Mouse (Mus musculus) adrenal gland, postnatal 25 days (tissue): ENCODE results near the gene Pcyt1a. TPM values are rescaled to one million over a fixed set of nuclear protein-coding genes. Genes with fewer than 3 reads are reported as not detected.

Experiments
- DNase-seq: peaks from one replicate; pipeline ENCODE4 v3.0.0; 2021; ENCODE audit warnings: mixed read lengths
- total RNA-seq: library from RNA; stranded (reverse); gene quantifications from 2 replicates; pipeline ENCODE4 v1.2.3, GENCODE M21; 2021

The Pcyt1a gene
- total RNA-seq, 1 experiment from 2014 or later, result 100 TPM

GRCm38 (mm10) chr16:32510399-32511337, 79.9 kb downstream of the Pcyt1a start:
- no peak for DNase-seq

- no peak for DNase-seq
Observed at GRCm38 (mm10) chr16:32511338-32511734, 80.6 kb downstream of the Pcyt1a start.

- no peak for DNase-seq
Observed at GRCm38 (mm10) chr16:32511827-32512490, 81.2 kb downstream of the Pcyt1a start.

DNA sequence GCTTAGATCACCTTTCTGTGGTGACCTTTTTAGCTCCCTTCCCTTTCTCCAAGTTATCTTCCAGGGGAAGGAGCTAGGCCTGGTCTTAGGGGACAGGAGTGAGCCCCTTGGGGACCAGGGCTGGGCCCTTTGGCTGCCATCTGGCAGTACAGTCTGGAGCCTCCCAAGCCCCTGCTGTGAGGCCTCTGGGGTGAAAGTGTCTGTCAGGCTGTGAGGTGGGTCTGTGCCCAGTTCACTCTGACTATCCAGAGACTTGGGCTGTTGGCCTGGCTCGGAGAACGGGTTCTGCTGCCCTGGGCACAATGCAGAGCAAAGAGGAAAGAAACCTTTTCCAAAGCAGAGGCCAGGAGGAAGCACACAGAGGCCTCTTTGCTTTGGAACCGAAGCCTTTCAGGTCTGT, 82.2 kb downstream of the Pcyt1a start:
- peak; percentile 27 for DNase-seq

GRCm38 (mm10) chr16:32513401-32513800, 82.7 kb downstream of the Pcyt1a start:
- no peak for DNase-seq

GRCm38 (mm10) chr16:32513948-32514347, 83.2 kb downstream of the Pcyt1a start:
- no peak for DNase-seq

DNA sequence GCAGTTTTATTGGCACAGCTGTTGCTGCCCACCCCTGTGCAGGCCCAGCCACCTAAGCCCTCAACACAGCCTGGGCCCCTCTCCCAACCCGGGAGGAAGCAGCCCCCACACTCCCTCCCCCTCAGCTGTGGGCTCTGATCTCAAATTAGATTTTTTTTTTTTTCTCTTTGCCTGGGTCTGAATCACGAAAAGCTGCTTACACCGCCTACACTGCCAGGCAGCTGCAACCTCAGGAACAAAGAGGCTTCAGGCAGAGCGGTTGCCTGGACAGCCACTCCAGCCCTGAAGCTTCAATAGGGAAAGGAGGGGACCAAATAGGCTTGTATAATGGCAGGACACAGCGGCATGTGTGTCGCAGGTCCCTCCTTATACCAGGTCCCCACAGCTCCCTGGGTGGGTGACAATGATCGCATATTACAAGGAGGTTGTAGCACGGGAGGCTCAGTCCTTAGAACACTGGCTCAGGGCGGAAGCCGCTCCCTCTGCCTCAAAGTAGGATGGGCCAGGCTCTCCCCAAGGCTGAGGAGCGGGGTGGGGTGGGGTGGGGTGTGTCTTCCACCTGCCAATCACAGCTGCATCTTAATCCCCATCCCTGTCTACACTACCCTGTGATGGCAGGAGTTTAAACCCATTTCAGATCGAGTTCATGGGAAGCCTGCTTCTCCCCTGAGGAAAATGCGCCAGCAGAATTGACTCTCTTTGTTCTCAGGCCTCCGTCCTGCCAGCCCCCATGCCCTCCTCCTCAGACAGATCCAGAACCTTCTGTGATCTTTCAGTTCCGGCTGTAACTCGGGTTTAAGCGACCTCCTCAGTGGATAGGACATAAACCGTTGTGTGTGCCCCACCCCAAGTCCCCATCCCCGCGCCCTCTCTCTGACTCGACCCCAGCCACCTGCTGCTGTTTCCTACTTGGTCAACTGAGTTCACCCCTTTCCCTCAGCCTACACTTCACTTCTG, 85.6 kb downstream of the Pcyt1a start:
- no peak for DNase-seq

DNA sequence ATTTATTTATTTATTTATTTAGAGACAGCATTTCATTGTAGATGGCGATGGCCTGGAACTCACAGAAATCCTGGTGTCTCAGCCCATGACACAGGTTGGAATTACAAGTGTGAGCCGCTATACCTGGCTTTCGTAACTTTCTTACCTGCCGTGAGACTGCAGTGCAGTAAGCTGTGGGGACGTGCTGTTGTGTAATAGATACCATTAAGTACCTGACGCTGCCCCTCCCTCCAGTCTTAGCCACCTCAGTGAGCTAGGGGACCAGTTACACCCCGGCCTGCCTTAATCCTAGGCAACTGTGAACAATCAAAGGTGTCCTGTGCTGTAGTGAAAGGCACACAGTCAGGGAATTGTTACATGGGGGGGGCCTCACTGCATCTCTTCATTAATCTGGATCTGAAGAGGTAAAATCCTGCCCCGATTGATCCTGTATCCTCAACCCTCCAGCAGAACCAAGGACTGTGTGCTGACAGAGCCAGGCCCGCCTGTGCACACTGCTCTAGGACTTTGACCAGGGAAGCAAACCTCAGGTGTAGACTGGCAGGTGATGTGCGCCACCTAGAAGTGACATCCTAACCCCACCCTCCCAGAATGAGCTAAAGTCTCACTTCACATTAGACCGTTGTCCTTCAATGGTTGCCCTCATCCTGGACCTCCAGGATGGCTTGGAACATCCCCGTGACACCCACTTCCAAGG, 87.2 kb downstream of the Pcyt1a start:
- DNase-seq, result no peak

DNA sequence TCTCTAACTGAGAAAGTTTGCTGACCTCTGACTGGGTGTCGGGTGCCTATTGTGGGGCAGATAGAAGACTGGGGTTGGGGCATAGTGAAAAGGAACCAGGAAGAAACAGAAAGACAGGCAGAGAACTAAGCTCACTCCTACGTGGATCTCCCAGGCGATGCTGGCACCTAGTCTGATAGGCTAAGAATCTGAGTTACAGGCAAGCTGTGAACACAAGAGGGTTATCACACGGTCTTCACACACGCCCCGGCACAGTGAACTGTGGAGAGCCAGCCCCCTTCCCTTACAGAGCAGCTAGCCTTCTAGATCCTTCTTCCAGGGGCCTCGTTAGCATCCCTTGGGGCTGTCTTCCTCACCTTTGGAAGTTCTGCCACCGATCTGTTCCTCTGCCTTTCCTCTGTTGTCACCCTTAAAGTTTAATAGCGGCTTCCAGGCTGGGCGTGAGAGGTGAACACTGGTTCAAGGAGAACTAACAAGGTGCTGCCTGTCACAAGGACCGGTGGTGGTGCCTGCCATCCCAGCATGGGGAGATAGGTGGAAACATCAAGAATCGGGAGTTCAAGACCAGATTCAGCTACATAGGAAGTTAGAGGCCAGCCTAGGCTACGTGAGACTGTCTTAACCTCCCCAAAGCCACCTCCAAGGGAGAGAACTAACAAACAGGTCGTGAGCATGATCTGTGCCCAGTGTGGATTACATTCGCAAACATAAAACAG, 89.1 kb downstream of the Pcyt1a start:
- no peak for DNase-seq

DNA sequence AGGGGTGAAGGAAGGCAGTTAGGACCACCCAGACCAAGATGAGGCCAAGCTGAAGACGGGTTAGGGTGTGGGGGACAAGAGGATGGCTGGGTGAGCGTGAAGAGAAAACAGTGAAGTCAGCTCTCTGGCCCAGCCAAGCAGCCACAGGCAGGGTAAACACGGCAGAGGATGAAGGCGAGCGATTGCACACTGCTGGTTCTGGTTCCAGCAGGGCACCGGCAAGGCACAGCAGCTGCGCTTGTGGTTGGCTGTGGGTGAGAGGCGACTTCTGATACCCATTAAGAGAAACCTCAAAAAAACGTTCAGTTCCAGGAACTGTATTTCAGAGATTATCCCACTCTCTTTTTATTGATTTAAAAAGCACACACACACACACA, 89.6 kb downstream of the Pcyt1a start:
- DNase-seq, result no peak

GRCm38 (mm10) chr16:32522578-32523194, 92.0 kb downstream of the Pcyt1a start:
- DNase-seq, result no peak

DNA sequence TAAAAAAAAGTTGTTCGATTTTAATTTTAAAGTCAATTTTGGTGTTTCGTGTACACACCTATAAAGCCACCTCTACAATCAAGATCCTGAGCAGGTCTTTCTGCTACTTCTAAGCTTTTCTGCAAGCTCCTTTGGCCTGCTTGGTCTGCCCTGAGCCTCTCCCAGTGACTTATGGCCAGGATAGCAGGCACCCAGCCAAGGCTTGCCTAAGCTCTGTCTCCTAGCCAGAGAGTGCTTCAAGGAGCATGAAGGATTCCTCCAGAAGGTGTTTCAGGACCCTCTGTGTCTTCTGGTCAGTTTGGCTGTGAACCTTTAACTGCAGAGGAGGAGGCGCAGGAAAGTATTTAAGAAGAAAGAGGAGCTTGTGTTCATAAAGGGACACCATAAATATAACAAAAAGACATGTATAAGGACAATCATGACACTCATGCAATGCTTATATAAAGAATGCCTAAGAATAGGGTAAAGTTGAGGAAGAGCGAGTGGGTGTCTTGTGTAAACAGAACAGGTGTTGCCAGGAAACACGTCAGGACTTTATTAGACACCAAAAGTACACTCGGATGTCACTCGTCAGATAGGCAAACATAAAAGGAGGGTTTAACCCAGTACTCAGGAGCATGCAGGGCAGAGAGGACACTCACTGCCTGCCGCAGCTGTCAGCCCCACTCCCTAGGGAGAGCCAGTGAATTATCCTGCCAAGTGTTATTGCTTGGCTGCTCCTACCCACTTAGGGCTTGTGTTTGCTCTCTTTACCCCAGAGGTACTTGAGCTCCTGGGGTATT, 92.9 kb downstream of the Pcyt1a start:
- peak; percentile 87 for DNase-seq

- peak; percentile 49 for DNase-seq
Observed at GRCm38 (mm10) chr16:32524244-32524615, 93.5 kb downstream of the Pcyt1a start.

Other genes with a start within 250 kb of the Pcyt1a start
- gene Fbxo45, start 183.8 kb upstream of the Pcyt1a start, total RNA-seq, result 19.6 and 22.8 TPM in 2 replicates
- 15.1 and 16.3 TPM in 2 replicates for gene Wdr53, start 183.7 kb upstream of the Pcyt1a start, total RNA-seq
- gene Smco1, start 159.5 kb upstream of the Pcyt1a start, total RNA-seq, result 0.36 TPM in 1 of 2 replicates, not detected in the other
- gene Rnf168, start 153.5 kb upstream of the Pcyt1a start, total RNA-seq, result 29.1 and 33.9 TPM in 2 replicates
- gene Ubxn7, start 98.7 kb upstream of the Pcyt1a start, total RNA-seq, result 40.4 and 77.1 TPM in 2 replicates
- gene Tm4sf19, start 30.4 kb upstream of the Pcyt1a start, total RNA-seq, result not detected in 2 replicates
- gene Tctex1d2, start 11.2 kb upstream of the Pcyt1a start, total RNA-seq, result 5.3 and 7.7 TPM in 2 replicates
- gene Slc51a, start 57.0 kb downstream of the Pcyt1a start, total RNA-seq, result not detected in 2 replicates
- not detected in 2 replicates for gene Zdhhc19, start 65.3 kb downstream of the Pcyt1a start, total RNA-seq
- gene Tfrc, start 178.0 kb downstream of the Pcyt1a start, total RNA-seq, result 37.9 and 42.6 TPM in 2 replicates
- 34.8 and 52.2 TPM in 2 replicates for gene Tnk2, start 213.0 kb downstream of the Pcyt1a start, total RNA-seq